Mouse (Mus musculus) regulatory T cell (primary cell): ENCODE measurements around the gene Dclk1.
"Not testable (repeated sequence)": the region's sequence is repeated elsewhere in the genome, so short reads cannot be mapped to it uniquely, and the experiment has no call there.

Experiments
- in situ Hi-C: fragments of 300-600 bp; cut with MboI, MseI; formaldehyde crosslinking; loops from one replicate; pipeline ENCODE4 v1.15.1; 2025; ENCODE audit warnings: high pct_unique_total_duplicates

The Dclk1 gene

DNA sequence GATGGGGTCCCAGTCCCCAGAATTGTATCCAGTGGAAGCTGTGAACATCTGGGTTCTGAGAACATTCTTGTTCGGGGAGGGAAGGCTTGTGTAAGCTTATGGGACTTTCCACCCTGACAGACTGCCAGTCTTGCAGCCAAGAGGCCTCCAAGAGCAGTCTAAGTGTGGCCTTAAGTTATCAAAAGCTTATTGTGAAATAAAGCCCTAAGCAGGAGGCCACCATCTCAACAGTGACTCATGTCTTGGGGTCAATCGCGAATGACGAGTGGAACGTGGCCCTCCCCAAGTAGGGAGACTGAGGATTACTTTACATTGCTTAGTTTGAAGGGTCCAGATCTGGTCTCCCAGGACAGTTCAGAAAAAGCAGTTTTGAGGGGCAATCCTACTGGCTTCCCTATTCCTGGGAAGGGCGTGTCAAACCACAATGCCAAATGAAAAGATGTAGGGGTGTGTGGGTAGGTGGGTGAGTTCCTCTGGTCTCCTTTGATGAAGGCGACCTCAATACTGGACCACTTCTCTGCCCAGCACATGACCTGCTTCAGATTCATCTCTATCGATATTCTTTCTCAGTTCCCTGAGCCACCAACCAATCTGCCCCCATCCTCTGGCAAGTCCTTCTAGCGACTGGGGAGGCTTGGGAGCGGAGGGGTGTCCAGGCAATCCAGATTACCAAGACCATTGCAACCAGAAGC lies at the start of gene Dclk1:
Gene Dclk1, plus strand, starts transcription at position 635 of the 692 bp plus-strand sequence.
- in situ Hi-C loops: no loop called here

- in situ Hi-C loops: no loop called here
Observed at GRCm38 (mm10) chr3:55193351-55193750, 48.8 kb upstream of the Dclk1 start.

GRCm38 (mm10) chr3:55194792-55195191 lies 47.4 kb upstream of the Dclk1 start:
- in situ Hi-C loops: no loop called here

DNA sequence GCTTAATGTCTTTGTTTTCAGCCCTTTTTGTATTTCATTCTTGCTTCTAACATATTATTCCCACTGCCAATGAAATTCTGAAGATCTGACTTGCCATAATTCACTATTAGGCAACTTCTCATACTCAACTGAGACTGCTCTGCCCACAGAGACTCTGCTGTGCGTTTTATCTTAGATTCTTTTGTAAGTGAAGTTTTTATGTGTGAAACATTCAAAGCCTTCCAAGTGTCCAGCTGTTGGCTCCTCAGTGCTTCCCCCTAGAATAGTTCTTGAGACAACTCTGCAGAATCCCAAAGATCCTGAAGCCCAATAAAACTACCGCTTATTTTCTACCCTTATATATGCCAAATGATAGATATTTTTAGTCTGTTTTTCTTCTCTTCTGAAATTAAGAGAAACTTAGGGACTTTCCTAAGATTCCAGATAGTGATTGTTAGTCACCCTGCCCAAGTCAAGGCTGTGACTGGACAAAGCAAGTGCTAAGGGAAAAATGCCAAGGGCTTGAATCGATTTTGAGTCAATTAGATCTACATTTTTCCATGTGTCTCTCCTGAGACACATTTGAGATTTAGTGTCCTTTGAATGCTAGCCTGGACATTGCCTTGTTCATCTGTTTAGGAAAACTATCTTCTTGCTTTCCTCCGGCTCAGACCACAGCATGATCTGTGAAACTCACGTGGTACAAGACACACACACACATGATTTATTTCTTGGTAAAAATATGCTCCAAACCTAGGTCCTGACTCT lies 46.4 kb upstream of the Dclk1 start:
- in situ Hi-C loops: no loop called here

GRCm38 (mm10) chr3:55196328-55196710 lies 45.8 kb upstream of the Dclk1 start:
- in situ Hi-C loops: no loop called here

- in situ Hi-C loops: not testable (repeated sequence)
Observed at GRCm38 (mm10) chr3:55203621-55204020, 38.5 kb upstream of the Dclk1 start.

DNA sequence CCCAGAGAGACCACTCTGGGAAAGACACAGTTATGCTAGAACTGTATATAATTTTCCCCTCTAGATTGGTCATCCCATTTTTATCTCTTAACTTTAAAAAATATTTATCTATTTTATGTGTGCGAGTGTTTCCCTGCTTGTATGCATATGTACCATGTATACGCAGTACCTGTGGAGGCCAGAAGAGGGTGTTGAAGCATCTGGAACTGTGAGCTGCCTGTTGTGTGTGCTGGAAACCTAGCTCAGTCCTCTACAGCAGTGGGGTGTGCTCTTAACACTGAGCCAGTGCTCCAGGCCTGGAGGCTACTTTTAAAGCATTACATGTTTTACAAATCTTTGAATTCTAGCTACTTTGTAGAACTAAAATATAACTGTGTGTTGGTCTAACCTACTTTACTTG lies 35.8 kb upstream of the Dclk1 start:
- in situ Hi-C loops: no loop called here

GRCm38 (mm10) chr3:55207665-55208064 lies 34.5 kb upstream of the Dclk1 start:
- in situ Hi-C loops: no loop called here

DNA sequence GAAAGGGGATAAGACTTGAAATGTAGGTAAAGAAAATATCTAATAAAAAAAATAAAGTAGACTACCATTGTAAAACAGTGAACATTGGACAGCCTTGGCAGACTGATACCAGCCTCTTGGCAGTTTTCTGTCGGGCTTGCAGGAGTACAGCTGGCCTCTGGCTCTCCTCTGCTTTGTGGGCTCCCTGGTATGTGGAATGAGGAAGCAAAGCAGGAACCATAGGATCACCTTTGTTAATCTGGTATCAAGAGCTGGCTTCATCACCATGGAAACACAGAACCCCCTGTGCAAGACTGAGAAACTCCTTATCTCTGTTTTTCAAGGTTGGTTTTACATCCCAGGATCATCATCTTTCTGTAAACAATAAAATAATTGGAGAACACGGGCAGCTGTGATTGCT lies 29.9 kb upstream of the Dclk1 start:
- in situ Hi-C loops: no loop called here

DNA sequence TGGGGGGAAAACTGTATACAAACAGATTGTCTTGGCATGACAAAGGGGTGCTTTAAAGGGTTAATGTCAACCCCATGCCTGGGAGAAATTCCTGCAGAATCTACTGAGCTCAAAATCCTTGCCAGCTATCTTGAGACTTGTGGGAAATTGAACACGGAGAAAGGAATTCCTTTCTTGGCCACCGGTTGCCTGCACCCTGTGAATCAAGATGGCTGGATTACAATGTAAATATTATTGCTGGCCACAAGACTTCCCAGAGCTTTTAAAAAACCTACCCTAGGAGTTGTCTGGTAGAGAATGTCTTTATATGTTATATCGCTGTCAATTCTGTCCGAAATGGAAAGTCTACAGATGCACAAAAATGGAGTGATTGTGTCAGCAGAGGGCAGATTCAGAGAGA lies 28.4 kb upstream of the Dclk1 start:
- in situ Hi-C loops: no loop called here

GRCm38 (mm10) chr3:55214413-55214812 lies 27.8 kb upstream of the Dclk1 start:
- in situ Hi-C loops: no loop called here

DNA sequence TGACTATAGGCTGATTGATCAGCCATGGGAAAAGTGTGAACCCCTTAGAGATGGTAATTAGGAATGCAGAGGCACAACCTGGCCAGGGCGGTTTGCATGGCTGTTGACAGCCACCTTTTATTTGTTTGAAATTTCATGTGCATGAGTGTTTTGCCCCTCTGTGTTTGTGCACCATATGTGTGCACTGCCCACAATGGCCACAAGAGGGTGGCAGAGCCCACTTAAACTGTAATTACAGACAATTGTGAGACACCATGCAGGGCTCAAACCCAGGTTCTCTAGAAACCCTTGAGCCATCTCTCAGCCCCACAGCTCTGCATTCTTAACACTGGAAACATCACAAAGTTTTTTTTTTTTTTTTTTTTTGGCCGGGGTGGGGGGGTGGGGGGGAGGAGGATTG lies 19.7 kb upstream of the Dclk1 start:
- in situ Hi-C loops: no loop called here

- in situ Hi-C loops: no loop called here
Observed at GRCm38 (mm10) chr3:55223862-55224261, 18.3 kb upstream of the Dclk1 start.

GRCm38 (mm10) chr3:55226501-55227213 lies 15.5 kb upstream of the Dclk1 start:
- in situ Hi-C loops: no loop called here

DNA sequence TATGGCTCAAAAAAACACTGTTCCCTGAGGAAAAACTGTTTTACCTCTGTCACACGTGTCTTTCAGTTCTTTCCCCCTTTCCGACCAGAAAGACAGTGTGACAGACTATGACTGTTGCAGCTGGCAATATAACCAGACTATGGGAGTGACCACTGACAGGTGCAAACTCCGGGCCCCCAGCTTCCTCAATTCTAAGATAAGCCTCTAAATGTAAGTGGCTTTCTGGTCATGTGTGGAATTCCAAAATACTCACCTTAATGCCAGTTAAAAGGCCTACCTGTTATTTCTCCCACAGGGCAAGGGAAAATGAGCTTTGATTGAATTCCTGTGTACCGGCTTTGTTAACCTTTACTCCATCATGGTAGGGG lies 15.0 kb upstream of the Dclk1 start:
- in situ Hi-C loops: no loop called here

- in situ Hi-C loops: no loop called here
Observed at GRCm38 (mm10) chr3:55242422-55243055, 375 bp downstream of the Dclk1 start.

- in situ Hi-C loops: no loop called here
Observed at GRCm38 (mm10) chr3:55243056-55243471, 900 bp downstream of the Dclk1 start.

DNA sequence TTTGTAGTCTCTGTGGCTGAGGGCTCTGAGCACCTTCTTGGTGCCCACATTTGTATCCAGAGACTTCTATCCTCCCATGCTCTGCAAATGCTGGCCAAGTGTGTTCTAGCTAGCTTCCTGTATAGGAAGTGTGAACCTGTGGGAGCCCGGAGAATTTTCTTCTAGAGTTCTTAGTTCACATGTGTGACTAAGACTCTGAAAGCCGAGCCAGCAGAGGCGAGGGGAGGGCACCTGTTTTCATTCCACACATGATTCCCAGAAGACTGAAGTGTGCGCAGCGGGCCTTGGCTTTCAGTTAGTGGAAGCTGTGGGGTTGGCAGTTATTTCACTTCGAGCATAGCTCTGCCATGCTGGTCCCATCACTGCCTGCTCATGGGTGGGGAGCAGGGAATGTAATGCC lies 1.9 kb downstream of the Dclk1 start:
- in situ Hi-C loops: no loop called here

DNA sequence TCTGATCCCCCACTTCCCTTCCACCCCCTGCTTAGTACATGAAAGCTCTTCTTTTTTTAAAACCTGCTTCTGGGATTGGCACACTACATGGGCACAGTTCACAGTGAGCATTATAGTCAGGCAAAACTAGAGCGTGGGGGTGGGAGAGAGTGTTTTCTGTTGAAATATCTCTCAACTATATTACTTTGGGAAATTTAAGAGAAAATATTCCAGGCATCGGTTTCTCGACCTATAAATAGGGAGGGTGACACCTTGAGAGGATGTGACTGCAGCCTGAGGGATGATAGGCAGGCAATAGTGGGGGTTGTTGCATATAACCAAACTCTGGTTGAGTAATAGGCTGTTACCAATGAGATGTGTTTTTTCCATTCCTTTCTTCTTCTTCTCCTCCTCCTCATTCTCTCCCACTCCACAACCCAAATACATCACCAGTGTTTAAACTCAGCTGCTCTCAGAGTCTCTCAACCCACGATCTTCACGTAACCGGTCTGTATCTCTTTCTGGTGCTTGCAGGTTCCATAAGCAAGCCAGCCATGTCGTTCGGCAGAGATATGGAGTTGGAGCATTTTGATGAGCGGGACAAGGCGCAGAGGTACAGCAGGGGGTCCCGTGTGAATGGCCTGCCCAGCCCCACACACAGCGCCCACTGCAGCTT lies 4.6 kb downstream of the Dclk1 start:
- in situ Hi-C loops: no loop called here

- in situ Hi-C loops: no loop called here
Observed at GRCm38 (mm10) chr3:55248048-55248447, 5.9 kb downstream of the Dclk1 start.

DNA sequence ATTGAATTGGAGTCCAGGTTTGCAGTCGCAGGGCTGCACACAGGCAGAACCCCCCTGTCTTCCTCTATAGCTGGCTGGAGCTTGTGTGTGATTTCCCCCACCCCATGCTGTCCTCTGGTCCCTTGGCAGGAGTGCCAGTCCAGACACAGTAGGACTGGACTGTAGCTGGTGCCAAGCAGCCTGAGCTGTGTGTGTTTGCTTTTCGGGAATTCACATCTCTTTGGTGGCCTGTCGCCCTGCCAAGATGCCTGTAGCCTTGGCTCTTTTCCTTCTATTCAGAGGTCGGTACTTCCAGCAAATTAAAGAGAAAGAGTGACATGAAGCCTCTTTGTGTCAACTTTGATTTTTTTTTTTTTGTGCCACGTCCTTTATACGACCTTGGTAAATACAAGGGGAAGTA lies 6.3 kb downstream of the Dclk1 start:
- in situ Hi-C loops: no loop called here

GRCm38 (mm10) chr3:55250631-55251030 lies 8.5 kb downstream of the Dclk1 start:
- in situ Hi-C loops: no loop called here
